Mouse (Mus musculus) megakaryocyte, embryonic 14.5 days (primary cell): ENCODE data around the gene Abcc4. TPM values are rescaled to one million over a fixed set of nuclear protein-coding genes. Genes with fewer than 3 reads are reported as not detected.

ENCODE experiments used
- H3K27me3 ChIP-seq: replicated peaks from 2 replicates; pipeline ENCODE3; 2012; ENCODE audit warnings: inconsistent platforms
- H3K36me3 ChIP-seq: replicated peaks from 2 replicates; pipeline ENCODE3; 2012; ENCODE audit warnings: low read length, inconsistent platforms, mixed read lengths
- H3K4me1 ChIP-seq: 2 replicates; pipeline ENCODE4 v1.6.1; 2012; ENCODE audit warnings: inconsistent platforms
- H3K4me3 ChIP-seq: replicated peaks from 2 replicates; pipeline ENCODE3; 2012; ENCODE audit warnings: moderate library complexity, mild to moderate bottlenecking, inconsistent platforms
- H3K9me3 ChIP-seq: 2 replicates; pipeline ENCODE4 v1.6.1; 2012; ENCODE audit warnings: inconsistent platforms
- FLI1 ChIP-seq: IDR thresholded peaks from 2 replicates; pipeline ENCODE4 v1.6.1; 2012; ENCODE audit warnings: low read length, inconsistent platforms, mixed read lengths
- GATA1 ChIP-seq: IDR thresholded peaks from 3 replicates; pipeline ENCODE4 v1.6.1; 2012; ENCODE audit warnings: mixed read lengths, low read length, inconsistent platforms, borderline replicate concordance
- polyA plus RNA-seq: library from polyadenylated mRNA; stranded (reverse); fragments of >175 nt; gene quantifications from 2 replicates; pipeline ENCODE4 v1.2.3, GENCODE M21; 2012; ENCODE audit warnings: low replicate concordance; ENCODE audit not compliant: insufficient read depth

Gene Abcc4
- polyA plus RNA-seq, 1 experiment = 1.8 TPM

- Histone ChIP-seq H3K36me3 (peaks cover 84% of the 10 kb centered on the region), H3K4me3 (peak overlapping the region; percentile 74), H3K9me3 (no peaks in the 10 kb centered on the region), H3K4me1 (peaks cover 28% of the 10 kb centered on the region), H3K27me3 (no peaks in the 10 kb centered on the region)
- TF ChIP-seq GATA1 = no peak
- TF ChIP-seq FLI1 = no peak
Observed at GRCm38 (mm10) chr14:118594463-118594862, 111.6 kb downstream of the Abcc4 start.

DNA sequence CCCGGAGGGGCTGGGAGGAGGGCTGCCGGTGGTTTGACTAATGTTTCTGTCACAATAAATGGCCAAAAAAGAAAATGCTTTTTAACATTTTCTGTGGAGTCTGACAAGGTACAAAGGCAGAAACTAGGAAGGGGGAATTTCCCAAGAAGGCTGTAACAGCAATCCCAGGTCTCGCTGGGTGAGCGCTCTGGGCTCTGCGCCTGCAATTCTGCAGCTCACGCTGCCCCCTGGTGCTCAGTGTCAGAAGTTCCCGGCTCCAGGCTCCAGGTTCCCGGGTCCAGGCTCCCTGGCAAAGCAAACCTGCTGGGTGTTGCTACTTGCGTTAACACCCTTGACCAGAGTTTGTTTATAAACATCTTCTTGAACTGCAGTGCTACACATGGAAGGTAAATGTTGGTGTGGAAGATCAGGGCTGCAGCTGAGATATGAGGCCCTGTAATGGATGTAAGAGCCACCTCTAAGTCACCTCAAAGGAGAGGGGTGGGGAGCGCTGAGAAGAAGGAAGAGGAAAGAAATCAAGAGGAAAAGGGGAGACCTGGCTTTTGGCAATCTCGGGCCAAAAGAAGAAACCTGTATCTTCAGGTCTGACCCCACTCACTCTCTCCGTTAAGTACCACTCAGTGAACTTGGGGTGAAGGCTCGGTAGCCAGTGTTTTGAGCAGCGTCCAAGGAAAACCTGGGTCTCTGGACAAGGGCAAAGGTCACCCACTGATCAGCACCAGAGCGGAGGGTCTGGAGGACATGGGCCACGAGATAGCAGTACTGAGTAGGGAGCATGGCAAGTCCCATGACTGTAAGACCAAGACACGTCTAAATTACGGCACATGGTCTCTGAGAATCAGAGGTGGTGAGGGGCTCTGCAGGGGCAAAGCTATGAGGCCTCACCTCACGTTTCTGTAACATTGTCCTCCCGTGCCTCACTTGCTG, 114.3 kb downstream of the Abcc4 start:
- no peaks in the 10 kb centered on the region for H3K27me3 ChIP-seq
- no peaks in the 10 kb centered on the region for H3K9me3 ChIP-seq
- H3K36me3 ChIP-seq = peaks cover 57% of the 10 kb centered on the region
- no peak overlapping the region for H3K4me3 ChIP-seq
- no peak for TF ChIP-seq GATA1
- no peak for TF ChIP-seq FLI1
- peaks cover 28% of the 10 kb centered on the region for H3K4me1 ChIP-seq

DNA sequence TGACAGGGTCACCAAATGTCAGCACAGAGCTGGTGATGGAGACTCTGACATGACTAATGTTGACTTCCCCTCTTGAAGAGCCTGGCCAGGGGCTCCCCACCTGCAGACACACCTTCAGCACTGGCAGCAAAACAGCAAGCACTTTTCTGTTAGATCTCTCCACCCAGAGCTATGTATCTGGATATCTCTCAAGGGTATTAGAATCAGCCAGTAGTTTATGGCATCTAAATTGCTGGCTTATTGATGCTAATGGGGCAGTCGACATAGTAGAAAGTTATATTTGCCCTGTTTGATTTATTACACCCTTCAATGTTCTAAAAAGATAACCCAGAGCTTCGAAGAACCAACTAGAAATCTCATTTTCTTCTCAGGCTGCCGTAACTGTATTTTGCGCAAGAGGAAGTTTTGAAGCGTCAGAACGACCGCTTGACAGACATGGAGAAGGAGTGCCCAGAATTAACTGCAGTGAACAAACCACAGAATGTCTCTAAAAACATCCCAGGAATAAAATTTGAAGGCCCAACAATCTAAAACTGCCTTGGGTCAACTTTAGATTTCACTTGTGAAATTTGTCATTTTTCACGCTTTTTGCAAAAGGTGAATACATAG, 123.6 kb downstream of the Abcc4 start:
- Histone ChIP-seq H3K36me3 (peaks cover 19% of the 10 kb centered on the region), H3K27me3 (no peaks in the 10 kb centered on the region), H3K9me3 (no peaks in the 10 kb centered on the region), H3K4me1 (no peaks in the 10 kb centered on the region; the same call in 1 of the 2 replicates), H3K4me3 (no peak overlapping the region)
- TF ChIP-seq FLI1 = no peak
- TF ChIP-seq GATA1 = no peak

DNA sequence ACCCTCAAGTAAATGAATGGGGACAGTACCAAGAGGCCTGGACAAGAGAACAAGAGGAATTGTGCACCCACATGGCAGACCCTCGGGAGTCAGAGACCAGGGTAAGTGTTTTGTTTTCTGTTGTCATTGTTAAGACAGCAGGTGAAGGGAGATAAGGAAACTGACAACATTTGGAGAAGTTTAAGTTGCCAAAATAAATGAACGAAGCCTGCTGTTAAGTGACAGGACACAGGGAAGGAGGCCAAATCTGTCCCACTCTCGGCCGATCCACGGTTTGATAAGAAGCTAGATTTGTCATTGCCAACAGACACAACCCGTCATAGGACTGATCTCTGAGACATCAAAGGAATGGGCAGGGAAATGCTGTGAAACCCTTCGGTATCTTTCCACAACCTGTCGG, 124.3 kb downstream of the Abcc4 start:
- Histone ChIP-seq H3K27me3 (no peaks in the 10 kb centered on the region), H3K4me1 (no peaks in the 10 kb centered on the region; the same call in 1 of the 2 replicates), H3K36me3 (peaks cover 24% of the 10 kb centered on the region), H3K9me3 (peaks cover 3% of the 10 kb centered on the region), H3K4me3 (no peak overlapping the region)
- TF ChIP-seq FLI1 = no peak
- no peak for TF ChIP-seq GATA1

DNA sequence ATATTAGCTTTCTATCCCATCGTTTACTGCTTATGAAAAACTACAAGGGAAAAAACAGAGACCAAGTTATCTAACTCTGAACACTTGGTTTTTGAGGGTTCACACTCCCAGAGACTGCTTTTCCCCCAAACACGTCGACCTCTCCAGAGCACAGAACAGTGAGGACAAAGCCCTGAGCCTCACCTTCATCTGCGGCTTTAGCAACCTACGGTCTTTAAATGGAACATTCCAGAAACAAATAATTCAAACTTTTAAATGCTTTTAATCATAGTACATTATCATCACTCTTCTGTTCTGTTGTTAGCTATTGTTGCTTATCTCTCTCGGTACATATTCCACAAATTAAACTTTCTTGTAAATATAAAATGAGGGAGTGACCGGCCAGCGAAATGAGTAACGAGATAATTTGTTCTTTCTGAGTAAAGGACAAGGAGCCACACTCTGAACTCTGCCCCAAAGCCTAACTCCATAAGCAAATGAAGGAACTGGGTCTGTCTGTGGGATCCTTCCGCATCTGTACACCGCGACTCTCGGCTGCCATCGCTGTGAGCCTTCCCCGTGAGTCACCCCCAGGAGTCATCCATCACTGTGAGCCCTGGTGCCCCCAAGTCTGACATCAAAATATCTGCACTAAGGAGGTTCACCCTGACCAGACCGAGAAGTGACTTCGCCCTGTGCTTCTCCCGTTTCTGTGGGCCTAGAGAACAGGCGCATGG, 126.8 kb downstream of the Abcc4 start:
- peaks cover 17% of the 10 kb centered on the region for H3K36me3 ChIP-seq
- TF ChIP-seq FLI1 (no peak), GATA1 (no peak)
- peaks cover 3% of the 10 kb centered on the region for H3K9me3 ChIP-seq

DNA sequence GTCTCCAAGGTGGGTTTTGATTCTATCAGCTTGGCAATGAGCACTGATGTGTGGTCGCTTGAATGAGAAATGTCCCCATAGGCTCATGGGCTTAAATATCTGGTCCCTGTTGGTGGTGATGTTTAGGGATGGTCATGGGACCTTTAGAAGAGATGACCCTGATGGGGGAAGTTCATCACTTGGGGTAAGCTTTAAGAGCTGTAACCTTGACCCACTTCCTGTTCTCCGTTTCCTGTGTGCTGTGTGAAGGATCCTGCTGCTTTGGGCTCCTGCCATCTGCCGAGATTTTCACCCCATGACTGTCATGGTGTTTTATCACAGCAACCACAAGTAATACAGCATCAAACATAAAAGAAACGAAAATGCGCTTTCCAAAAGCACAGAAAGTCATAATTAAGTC, 128.1 kb downstream of the Abcc4 start:
- no peak for TF ChIP-seq FLI1
- TF ChIP-seq GATA1 = no peak
- H3K4me1 ChIP-seq = no peaks in the 10 kb centered on the region; the same call in 1 of the 2 replicates
- peaks cover 3% of the 10 kb centered on the region for H3K9me3 ChIP-seq
- H3K4me3 ChIP-seq = no peak overlapping the region
- H3K27me3 ChIP-seq = no peaks in the 10 kb centered on the region
- H3K36me3 ChIP-seq = peaks cover 9% of the 10 kb centered on the region

More for the DNA sequence above, 126.8 kb downstream of the Abcc4 start:
- no peak overlapping the region for H3K4me3 ChIP-seq
- no peaks in the 10 kb centered on the region; the same call in 1 of the 2 replicates for H3K4me1 ChIP-seq
- H3K27me3 ChIP-seq = no peaks in the 10 kb centered on the region

- H3K36me3 ChIP-seq = peaks cover 19% of the 10 kb centered on the region
- peaks cover 3% of the 10 kb centered on the region for H3K9me3 ChIP-seq
- no peaks in the 10 kb centered on the region for H3K27me3 ChIP-seq
- no peak overlapping the region for H3K4me3 ChIP-seq
- TF ChIP-seq FLI1 (no peak), GATA1 (no peak)
- H3K4me1 ChIP-seq = peaks cover 11% of the 10 kb centered on the region
Observed at GRCm38 (mm10) chr14:118572688-118573245, 133.3 kb downstream of the Abcc4 start.

DNA sequence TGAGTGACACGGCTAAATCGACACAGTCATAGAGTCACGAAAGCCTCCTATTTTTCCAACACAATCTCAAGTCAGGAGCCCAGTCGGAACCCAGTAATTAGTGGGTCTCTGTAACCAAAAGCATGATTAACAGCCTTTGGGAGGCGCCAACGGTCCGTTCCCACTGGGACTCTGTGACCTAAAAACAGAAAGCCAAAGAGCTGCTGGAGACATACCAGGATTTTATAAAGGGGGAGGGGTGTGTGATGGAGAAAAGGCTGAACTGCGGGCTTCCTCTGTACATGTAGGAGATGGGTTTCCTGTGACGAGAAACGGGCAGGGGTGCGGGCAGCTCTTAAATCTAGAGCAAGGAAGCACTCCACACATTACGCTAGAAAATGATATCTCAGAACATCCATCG, 136.4 kb downstream of the Abcc4 start:
- TF ChIP-seq FLI1 (no peak), GATA1 (no peak)
- Histone ChIP-seq H3K4me1 (peaks cover 16% of the 10 kb centered on the region), H3K27me3 (no peaks in the 10 kb centered on the region), H3K36me3 (peaks cover 20% of the 10 kb centered on the region), H3K9me3 (no peaks in the 10 kb centered on the region), H3K4me3 (no peak overlapping the region)

- peaks cover 20% of the 10 kb centered on the region for H3K4me1 ChIP-seq
- H3K4me3 ChIP-seq = no peak overlapping the region
- no peaks in the 10 kb centered on the region for H3K27me3 ChIP-seq
- TF ChIP-seq GATA1 (no peak), FLI1 (no peak)
- no peaks in the 10 kb centered on the region for H3K9me3 ChIP-seq
- peaks cover 21% of the 10 kb centered on the region for H3K36me3 ChIP-seq
Observed at GRCm38 (mm10) chr14:118568116-118568673, 137.8 kb downstream of the Abcc4 start.
